Mouse (Mus musculus) retina, embryonic 14.5 days (tissue): ENCODE data around the gene Kcnd3.
A peak's percentile ranks its signal among the peaks of the same experiment; 100 is the strongest.

Experiments used
- DNase-seq: peaks from one replicate; pipeline ENCODE4 v3.0.0-alpha.2; 2015; ENCODE audit warnings: low spot score

Gene Kcnd3

GRCm38 (mm10) chr3:105585734-105586159 is 133.6 kb downstream of the Kcnd3 start:
- DNase-seq, result no peak

DNA sequence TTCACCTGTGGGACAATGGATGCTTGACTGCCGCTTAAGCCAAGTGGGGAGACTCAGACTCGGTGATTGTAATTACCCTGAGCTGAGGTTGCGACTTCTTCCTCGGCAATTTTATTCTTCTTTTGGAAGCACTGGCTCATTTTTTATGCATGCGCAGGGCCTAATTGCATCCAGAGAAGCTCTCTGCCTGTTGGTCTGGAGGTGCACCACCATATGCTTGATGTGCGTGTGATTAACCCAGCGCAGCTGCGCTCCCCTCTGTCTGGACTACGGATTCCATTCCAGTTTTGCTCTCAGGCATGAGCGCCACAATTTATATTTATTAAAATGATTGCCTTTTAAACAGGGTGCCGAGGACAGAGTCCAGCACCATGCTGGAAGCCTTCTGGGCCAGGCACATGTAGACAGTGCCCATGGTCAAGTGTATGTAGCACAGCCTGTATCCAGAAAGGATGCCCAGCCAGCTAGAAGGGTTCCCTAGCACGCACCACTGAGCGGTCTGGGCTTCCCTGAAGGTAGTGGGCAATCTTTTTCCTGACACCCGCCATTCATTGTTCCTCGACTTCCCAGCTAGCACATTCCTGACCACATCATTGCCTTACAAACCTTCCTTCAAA is 138.0 kb downstream of the Kcnd3 start:
- no peak for DNase-seq

DNA sequence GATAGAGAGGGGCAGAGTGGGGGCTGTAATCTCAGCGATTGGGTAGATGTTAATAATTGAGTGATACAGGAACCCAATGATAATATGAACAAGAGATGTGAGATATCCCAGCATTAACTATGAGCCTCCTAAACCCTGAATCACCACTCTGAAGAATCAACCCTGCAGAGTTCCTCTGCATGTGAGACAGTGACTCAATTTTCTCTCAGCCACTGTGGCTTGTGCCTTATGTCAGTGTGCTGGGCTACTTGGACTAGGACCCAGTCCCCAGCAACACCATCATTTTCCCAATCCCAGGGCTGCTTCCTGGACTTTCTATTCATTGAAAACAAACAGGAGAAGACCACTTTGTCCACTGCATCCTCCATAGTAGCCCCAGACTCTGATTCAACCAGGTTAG is 139.6 kb downstream of the Kcnd3 start:
- DNase-seq, result no peak

- DNase-seq, result no peak
Observed at GRCm38 (mm10) chr3:105592246-105592645, 140.1 kb downstream of the Kcnd3 start.

DNA sequence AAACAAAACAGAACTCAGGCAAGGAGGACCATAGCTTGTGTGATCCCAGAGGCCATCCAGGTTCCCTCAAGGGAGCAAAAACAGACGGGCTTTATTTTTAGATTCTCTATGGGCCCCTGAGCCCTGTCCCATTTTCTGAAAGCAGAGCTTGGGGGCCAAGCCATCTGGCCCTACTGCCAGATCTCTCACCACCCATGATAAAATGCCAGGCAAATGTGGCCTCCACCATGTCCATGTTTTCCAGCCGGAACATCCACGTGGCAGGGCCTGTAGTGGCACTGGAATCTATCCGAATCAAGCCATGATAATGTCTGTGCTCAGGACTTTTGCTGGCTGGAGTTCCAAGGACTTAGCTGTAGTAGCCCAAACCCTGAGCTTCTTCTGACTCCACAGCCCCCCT is 148.4 kb downstream of the Kcnd3 start:
- DNase-seq, result no peak

GRCm38 (mm10) chr3:105602966-105603365 is 150.8 kb downstream of the Kcnd3 start:
- DNase-seq, result no peak

DNA sequence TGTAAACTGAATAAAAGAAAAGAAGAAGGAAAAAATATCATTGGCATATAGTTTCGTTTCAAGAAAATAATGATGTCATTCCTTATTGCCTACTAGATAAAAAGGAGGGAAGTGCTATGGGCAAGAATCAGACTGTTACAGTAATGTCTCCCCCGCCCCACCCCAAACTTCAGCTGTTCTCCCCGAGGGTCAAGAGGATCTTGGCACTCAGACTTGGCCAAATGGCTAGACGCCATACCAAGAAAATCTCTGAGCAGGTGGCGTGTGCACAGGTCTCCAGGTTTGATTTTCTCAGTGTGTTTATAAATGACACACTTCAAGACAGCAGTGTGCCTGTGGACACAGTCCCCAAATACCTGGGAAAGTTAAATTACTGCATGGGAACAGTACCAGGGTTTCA is 153.6 kb downstream of the Kcnd3 start:
- DNase-seq, result no peak

- no peak for DNase-seq
Observed at GRCm38 (mm10) chr3:105608857-105609256, 156.7 kb downstream of the Kcnd3 start.

DNA sequence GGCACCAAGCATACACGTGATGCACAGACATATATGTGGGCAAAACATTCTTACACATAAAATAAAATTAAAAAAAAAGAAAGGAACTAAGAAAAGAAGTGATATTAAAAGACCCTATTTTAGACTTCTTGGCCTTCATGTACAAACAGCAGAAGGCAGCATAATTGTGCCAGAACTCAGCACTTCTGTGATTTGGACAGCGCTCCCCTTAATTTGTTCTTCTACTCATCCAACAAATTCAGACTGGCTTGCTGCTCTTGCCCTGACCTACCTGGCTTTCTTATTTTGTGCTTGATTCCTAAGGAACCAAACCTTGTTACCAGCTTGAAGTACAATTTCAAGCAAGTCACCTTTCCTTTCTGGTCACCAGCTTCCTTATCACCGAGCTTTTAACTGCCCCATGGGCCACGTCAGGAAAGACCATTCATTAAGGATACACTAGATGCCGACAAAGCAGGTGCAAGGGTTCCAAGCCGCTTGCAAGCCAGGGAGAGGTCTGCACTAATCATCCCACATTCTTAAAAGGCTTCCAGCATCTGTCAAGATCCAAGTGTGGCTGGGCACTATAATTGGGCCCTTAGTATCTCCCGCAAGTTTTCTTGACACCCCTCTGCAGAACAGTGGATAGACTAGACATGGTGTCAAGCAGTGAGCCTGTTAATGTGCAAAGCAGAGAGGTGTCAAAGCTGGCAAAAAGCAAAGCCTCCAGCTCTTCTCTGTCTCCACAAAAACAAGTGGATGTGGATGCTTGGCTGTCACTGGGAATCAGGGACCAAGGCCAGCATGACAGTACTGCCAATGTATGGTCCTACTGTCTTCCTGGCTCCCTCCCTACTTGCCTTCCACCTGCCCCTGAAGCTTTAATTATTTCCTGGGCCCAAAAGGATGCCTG is 159.6 kb downstream of the Kcnd3 start:
- DNase-seq, result no peak

- DNase-seq, result no peak
Observed at GRCm38 (mm10) chr3:105612423-105612814, 160.3 kb downstream of the Kcnd3 start.

GRCm38 (mm10) chr3:105616861-105617743 is 165.0 kb downstream of the Kcnd3 start:
- peak; percentile 32 for DNase-seq

DNA sequence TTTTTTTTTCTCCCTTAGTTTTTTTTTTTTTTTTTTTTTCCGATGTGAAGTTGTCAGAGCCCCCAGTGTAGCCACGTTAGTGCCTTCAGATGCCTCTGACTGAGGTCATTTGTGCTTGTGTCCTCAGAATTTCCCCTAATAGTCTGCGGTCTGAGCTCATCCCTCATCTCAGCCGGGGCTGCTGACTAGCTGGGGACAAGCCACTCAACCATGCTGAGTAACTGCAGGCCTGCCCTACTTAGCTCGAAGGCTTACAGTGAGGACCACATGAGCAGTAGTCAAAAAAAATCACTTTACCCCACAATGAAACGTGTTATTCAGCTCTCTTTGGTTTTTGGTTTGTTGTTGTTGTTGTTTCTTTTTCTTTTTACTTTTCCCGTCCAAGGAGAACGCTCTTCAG is 169.0 kb downstream of the Kcnd3 start:
- peak; percentile 17 for DNase-seq

DNA sequence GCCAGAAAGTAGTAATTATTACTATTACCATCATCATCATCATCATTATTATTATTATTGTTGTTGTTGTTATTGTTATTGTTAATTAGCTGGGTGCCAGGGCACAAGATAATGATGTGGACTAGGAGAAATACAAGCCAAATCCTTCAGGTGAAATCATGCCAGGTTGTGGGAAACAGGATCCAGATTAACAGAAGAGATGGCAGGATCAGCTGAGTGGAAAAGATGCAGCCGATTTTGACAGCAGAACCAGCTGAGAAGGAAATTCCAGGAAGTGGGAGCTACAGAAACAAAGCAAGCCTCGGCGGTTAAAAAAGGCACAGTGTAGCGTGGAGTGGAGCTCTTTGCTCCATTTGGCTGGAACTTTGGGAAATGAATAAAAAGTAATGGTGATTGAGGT is 171.0 kb downstream of the Kcnd3 start:
- no peak for DNase-seq

DNA sequence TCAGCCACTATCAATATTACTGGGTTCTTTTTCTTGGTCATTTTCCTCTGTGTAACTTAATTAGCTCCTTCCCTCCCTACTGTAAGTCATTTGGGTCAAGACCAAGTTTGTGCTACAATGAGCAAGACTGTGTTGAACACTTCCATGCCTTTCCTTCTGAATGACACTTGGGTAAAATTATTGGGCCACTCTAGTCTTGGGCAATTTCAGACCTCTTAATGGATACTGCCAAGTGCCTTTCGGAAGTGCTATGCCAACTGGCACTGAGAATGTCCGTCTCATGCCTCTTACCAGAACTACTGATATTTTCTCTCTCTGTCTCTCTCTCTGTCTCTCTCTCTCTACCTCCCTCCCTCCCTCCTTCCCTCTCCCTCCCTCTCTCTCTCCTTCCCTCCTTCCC is 173.8 kb downstream of the Kcnd3 start:
- no peak for DNase-seq

GRCm38 (mm10) chr3:105627258-105627657 is 175.1 kb downstream of the Kcnd3 start:
- no peak for DNase-seq

- peak; percentile 22 for DNase-seq
Observed at GRCm38 (mm10) chr3:105632296-105632695, 180.2 kb downstream of the Kcnd3 start.

GRCm38 (mm10) chr3:105633021-105633420 is 180.9 kb downstream of the Kcnd3 start:
- no peak for DNase-seq

- DNase-seq, result no peak
Observed at GRCm38 (mm10) chr3:105642186-105642585, 190.1 kb downstream of the Kcnd3 start.

DNA sequence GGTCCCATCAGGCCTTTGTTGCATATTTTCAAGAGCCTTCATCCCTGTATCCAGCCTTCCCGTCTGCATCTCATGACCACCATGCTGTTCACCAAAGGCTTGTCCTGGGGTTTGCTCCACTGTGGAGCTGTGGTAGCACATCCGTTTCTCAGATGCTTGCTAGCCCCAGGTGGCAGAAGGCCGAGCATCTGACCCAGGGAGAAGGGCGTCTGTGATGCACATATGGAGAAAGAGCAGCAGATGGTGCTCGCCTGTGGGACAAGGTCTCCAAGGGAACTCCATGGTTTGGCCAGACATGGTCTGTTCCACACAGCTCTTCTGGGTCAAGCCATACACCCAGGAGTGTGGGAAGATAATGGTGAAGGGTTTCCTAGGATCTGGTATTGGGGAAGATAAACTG is 191.4 kb downstream of the Kcnd3 start:
- DNase-seq, result no peak

DNA sequence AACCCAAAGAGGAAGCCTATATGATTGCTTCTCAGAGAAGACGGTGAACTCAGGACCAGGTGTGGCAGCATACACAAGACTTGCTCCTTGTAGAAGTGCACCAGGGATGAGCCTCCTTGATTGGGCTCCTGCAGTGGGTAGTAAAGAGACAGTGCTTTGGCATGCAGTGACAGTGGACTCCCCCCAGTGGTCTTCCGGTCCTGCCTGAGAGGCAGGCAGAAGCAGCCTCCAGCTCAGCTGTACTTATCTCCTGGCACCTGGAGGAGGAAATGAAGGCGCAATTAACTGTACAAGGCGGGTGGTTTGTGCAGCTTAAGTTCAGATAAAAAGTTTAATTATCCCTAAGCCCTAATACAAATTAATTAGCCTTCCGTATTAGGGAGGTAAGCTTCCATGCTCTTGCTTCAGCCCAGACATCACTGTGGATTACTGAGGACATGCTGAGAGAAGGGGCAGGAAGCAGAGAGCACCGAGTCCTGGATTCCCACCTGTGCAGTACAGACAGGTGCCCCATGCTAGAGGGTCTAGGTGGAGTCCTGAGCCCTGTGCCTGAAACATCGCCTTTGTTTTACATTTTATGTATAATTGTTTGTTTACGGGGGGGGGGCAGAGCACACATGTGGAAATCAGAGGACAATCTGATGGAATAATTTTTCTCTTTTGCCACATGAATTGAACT is 196.9 kb downstream of the Kcnd3 start:
- DNase-seq, result no peak

- no peak for DNase-seq
Observed at GRCm38 (mm10) chr3:105653544-105654380, 201.6 kb downstream of the Kcnd3 start.
